Mouse (Mus musculus): Measurements from ENCODE around the gene Polh. TPM values are rescaled to one million over a fixed set of nuclear protein-coding genes. Genes with fewer than 3 reads are reported as not detected.

Polh gene
- total RNA-seq, 1 experiment from 2014 or later: 7.7 TPM

- no peak for ATAC-seq (replicated peaks; ENCODE audit: insufficient number of reproducible peaks, low FRiP score, low TSS enrichment, poor library complexity, severe bottlenecking)
Observed at GRCm38 (mm10) chr17:46182273-46182672, 20.2 kb downstream of the Polh start.

- ATAC-seq (replicated peaks; ENCODE audit: insufficient number of reproducible peaks, low FRiP score, low TSS enrichment, poor library complexity, severe bottlenecking): peak; percentile 54; the same call in 1 of the 2 replicates
Observed at GRCm38 (mm10) chr17:46170538-46170937, 31.9 kb downstream of the Polh start.

- no peak for ATAC-seq (replicated peaks; ENCODE audit: insufficient number of reproducible peaks, low FRiP score, low TSS enrichment, poor library complexity, severe bottlenecking)
Observed at GRCm38 (mm10) chr17:46168768-46169167, 33.7 kb downstream of the Polh start.

- ATAC-seq (replicated peaks; ENCODE audit: insufficient number of reproducible peaks, low FRiP score, low TSS enrichment, poor library complexity, severe bottlenecking): no peak
Observed at GRCm38 (mm10) chr17:46168318-46168717, 34.1 kb downstream of the Polh start.

- no peak for ATAC-seq (replicated peaks; ENCODE audit: insufficient number of reproducible peaks, low FRiP score, low TSS enrichment, poor library complexity, severe bottlenecking)
Observed at GRCm38 (mm10) chr17:46167014-46167413, 35.4 kb downstream of the Polh start.

GRCm38 (mm10) chr17:46166270-46166669, 36.2 kb downstream of the Polh start:
- no peak for ATAC-seq (replicated peaks; ENCODE audit: insufficient number of reproducible peaks, low FRiP score, low TSS enrichment, poor library complexity, severe bottlenecking)

GRCm38 (mm10) chr17:46165460-46165859, 37.0 kb downstream of the Polh start:
- no peak for ATAC-seq (replicated peaks; ENCODE audit: insufficient number of reproducible peaks, low FRiP score, low TSS enrichment, poor library complexity, severe bottlenecking)

GRCm38 (mm10) chr17:46164791-46165190, 37.7 kb downstream of the Polh start:
- no peak for ATAC-seq (replicated peaks; ENCODE audit: insufficient number of reproducible peaks, low FRiP score, low TSS enrichment, poor library complexity, severe bottlenecking)

- ATAC-seq (replicated peaks; ENCODE audit: insufficient number of reproducible peaks, low FRiP score, low TSS enrichment, poor library complexity, severe bottlenecking): no peak
Observed at GRCm38 (mm10) chr17:46164301-46164700, 38.1 kb downstream of the Polh start.

- 0 out of 2 replicates have a peak, but pooled peaks have one; percentile 10 for ATAC-seq (replicated peaks; ENCODE audit: insufficient number of reproducible peaks, low FRiP score, low TSS enrichment, poor library complexity, severe bottlenecking)
Observed at GRCm38 (mm10) chr17:46162951-46163421, 39.5 kb downstream of the Polh start.

- no peak for ATAC-seq (replicated peaks; ENCODE audit: insufficient number of reproducible peaks, low FRiP score, low TSS enrichment, poor library complexity, severe bottlenecking)
Observed at GRCm38 (mm10) chr17:46162551-46162950, 39.9 kb downstream of the Polh start.

GRCm38 (mm10) chr17:46161710-46162109, 40.7 kb downstream of the Polh start:
- no peak for ATAC-seq (replicated peaks; ENCODE audit: insufficient number of reproducible peaks, low FRiP score, low TSS enrichment, poor library complexity, severe bottlenecking)

GRCm38 (mm10) chr17:46161179-46161578, 41.3 kb downstream of the Polh start:
- no peak for ATAC-seq (replicated peaks; ENCODE audit: insufficient number of reproducible peaks, low FRiP score, low TSS enrichment, poor library complexity, severe bottlenecking)

GRCm38 (mm10) chr17:46160686-46161085, 41.8 kb downstream of the Polh start, which contains the start of gene Gtpbp2:
TSS of gene Gtpbp2 (plus strand) at chr17:46161032.
- ATAC-seq (replicated peaks; ENCODE audit: insufficient number of reproducible peaks, low FRiP score, low TSS enrichment, poor library complexity, severe bottlenecking): peak; percentile 91

GRCm38 (mm10) chr17:46160090-46160662, 42.3 kb downstream of the Polh start:
- ATAC-seq (replicated peaks; ENCODE audit: insufficient number of reproducible peaks, low FRiP score, low TSS enrichment, poor library complexity, severe bottlenecking): peak; percentile 63

GRCm38 (mm10) chr17:46159236-46159635, 43.2 kb downstream of the Polh start:
- no peak for ATAC-seq (replicated peaks; ENCODE audit: insufficient number of reproducible peaks, low FRiP score, low TSS enrichment, poor library complexity, severe bottlenecking)

- no peak for ATAC-seq (replicated peaks; ENCODE audit: insufficient number of reproducible peaks, low FRiP score, low TSS enrichment, poor library complexity, severe bottlenecking)
Observed at GRCm38 (mm10) chr17:46157131-46157530, 45.3 kb downstream of the Polh start.

- no peak for ATAC-seq (replicated peaks; ENCODE audit: insufficient number of reproducible peaks, low FRiP score, low TSS enrichment, poor library complexity, severe bottlenecking)
Observed at GRCm38 (mm10) chr17:46156680-46157079, 45.8 kb downstream of the Polh start.

- ATAC-seq (replicated peaks; ENCODE audit: insufficient number of reproducible peaks, low FRiP score, low TSS enrichment, poor library complexity, severe bottlenecking): 0 out of 2 replicates have a peak, but pooled peaks have one; percentile 47
Observed at GRCm38 (mm10) chr17:46154336-46154735, 48.1 kb downstream of the Polh start.

- peak; percentile 99 for ATAC-seq (replicated peaks; ENCODE audit: insufficient number of reproducible peaks, low FRiP score, low TSS enrichment, poor library complexity, severe bottlenecking)
Observed at GRCm38 (mm10) chr17:46152847-46153782, 49.3 kb downstream of the Polh start, which contains the start of gene Mad2l1bp. TSS of gene Mad2l1bp (minus strand) at chr17:46153553.
